Mouse (Mus musculus) T-helper 2 cell (primary cell): ENCODE data around the gene Slc25a30.
"Not testable (repeated sequence)": the region's sequence is repeated elsewhere in the genome, so short reads cannot be mapped to it uniquely, and the experiment has no call there.

Source experiments
- in situ Hi-C: fragments of 300-600 bp; cut with MboI, MseI; formaldehyde crosslinking; loops from one replicate; pipeline ENCODE4 v1.15.1; 2025; ENCODE audit warnings: high pct_unique_total_duplicates

The Slc25a30 gene

DNA sequence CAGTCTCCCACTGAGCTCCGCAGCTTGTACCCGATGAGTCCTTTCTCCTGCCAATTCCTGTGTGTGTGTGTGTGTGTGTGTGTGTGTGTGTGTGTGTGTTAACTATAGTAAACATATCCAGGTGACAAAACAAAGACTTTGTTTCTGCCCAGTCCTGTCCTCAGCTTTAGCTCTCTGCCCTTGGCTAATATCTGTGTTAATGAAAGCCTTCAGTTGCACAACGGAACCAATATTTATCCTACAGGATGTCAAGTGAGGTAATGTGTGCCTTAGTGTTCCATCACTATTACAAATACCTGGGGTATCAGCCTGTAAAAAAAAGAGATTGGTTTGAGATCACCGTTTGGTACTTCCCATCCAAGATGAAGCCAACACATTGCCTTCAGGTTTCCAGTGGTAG, 6.3 kb upstream of the Slc25a30 start:
- in situ Hi-C loops: no loop called here

DNA sequence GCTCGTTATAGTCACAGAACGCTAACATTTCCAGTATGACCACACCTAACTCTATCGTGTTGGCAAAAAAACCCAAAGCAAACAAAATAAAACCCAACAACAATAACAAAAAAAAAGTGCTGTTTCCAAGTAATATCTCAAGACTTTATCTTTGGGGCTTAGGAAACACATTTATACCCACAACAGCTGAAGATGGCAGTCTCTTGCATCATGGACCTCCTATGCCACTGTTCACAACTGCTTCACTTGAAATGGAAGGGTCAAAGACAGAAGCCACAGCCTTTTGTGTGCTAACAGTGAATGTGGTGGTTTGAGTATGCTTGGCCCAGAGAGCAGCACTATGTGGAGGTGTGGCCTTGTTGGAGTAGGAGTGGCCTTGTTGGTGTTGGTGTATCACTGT, 4.5 kb upstream of the Slc25a30 start:
- in situ Hi-C loops: no loop called here

DNA sequence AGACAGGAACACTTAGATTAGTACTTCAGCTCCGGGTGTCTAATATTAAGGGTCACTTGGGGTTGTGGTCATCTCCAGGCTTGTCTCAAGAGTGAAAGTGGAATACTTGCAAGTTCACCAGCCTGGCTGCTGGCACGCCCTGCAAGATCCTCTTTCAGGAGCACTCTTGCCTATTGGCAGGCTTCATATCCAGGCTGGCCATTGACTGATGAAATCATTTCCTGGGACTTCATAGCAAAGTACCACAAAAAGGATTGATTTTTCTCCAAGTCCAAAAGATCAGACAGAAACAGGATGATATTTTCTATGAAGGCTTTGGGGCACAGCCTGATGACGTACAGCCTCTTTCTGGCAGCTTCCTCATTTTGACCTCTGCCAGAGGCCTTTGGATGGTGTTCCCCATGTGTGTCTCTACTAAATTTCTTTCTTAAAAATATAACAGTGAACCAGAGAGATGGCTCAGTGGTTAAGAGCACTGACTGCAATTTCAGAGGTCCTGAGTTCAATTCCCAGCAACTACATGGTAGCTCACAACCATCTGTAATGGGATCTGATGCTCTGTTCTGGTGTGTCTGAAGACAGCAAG, 3.7 kb upstream of the Slc25a30 start:
- in situ Hi-C loops: no loop called here

DNA sequence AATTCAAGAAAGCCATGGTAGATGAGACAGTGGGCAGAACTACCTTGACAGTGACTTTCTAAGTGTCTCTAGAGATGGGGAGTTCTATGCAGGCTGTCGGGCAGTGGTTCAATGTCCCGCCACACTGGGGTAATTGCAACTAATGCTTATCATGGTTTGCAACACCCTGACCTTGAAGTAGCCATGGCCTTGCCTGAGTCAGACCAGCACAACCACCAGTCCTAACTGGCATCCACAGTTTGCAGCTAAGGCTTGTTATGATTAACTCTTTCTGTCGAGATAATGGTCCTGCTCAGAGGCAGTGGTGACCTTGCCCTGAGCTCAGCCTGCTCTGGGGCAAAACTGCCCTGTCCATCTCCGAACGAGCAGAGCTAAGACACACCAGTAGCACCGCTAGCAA, 2.5 kb upstream of the Slc25a30 start:
- in situ Hi-C loops: no loop called here

DNA sequence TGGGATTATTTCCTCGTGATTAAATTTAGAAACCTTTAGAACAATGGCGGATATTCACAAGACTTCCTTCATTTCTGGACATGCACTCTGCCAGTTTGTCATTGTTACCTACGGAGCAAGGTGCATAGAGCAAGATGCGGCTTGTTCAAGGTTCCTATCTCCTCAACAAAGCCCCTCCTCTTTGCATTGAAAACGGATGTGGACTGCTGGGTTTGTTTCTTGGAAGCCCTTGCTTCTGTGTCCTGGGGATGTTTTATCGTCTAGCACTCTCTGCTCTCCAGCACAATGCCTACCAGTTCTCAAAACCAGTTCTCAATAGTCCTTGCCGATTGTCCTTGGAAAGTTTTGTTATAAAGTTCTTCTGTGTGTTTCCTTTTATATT, 948 bp upstream of the Slc25a30 start:
- in situ Hi-C loops: no loop called here

DNA sequence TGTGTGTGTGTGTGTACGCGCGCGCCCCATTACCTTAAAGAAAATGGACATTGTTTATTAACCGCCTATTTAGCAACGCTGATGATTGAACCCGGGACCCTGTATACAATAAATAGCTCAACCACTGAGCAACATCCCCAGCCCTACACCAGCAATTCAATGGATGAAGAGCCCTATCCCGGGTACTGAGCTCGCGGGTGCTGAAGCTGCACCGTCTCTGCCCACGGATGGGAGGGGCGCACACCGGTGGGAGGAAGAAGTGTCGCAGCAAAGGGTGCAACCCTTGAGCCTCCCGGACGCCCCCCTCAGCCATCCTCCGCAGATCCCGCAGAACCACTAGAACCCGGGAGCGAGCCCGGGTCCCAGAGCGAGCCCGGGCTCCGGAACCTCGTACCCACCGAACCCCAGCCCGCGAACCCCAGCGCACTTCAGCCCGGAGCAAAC, 391 bp downstream of the Slc25a30 start:
- in situ Hi-C loops: no loop called here

DNA sequence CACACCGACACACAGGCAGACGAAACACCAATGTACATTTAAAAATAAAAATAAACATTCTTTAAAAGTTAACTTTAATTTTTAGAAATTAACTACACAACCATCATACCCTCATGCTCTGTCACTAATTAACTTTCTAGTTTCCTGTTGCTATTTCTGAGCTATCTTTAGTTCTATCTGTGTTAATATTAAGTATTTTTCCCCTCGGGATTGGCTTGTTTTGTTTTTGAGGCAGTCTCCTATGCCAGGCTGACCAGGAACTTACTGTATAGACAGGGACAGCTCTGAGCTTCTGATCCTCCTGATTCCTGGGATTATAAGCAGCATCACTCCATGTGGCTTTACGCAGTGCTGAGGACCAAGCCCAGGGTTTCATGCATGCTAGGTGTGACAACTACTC, 6.9 kb downstream of the Slc25a30 start:
- in situ Hi-C loops: loop anchor here (5.0 kb wide), 1 partner anchor 47 kb away; no protein-coding TSS in a partner anchor

DNA sequence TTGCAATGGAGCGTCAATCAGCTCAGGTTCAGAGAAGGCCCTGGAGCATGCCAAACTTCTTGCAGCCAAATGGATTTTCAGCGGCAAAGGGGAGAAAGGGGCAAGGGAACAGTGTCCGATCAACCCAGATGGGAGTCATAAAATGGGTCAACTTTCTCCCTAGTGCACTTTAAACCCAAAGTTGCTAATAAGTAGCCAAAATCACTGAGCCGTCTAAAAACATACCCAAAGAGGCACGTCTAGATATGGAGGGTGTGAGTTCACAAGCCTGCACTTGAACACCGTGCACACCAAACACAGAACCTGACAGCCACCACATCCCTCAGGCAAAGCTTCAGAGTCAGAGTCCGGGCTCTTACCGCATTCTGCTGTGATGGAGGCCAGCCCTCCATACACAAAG, 10.2 kb downstream of the Slc25a30 start:
- in situ Hi-C loops: no loop called here

DNA sequence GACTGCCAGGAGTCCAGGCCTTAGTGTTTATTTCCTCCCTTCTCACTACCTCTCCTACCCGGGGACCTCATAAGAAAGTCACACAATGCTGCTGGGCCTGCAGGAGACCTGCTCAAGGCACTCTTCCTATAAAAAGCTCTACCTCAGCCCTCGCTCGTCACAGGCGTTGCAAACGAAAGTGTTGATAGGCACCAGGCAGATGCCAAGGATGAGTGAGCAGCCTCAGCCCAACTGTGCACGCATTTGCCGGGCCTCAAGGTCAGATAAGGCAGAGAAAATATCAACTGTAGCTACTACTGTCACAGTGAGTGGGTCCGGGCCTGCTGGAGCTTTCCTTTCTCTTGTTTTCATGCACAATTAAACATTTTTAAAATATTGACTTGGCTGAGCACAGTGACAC, 13.4 kb downstream of the Slc25a30 start:
- in situ Hi-C loops: no loop called here

DNA sequence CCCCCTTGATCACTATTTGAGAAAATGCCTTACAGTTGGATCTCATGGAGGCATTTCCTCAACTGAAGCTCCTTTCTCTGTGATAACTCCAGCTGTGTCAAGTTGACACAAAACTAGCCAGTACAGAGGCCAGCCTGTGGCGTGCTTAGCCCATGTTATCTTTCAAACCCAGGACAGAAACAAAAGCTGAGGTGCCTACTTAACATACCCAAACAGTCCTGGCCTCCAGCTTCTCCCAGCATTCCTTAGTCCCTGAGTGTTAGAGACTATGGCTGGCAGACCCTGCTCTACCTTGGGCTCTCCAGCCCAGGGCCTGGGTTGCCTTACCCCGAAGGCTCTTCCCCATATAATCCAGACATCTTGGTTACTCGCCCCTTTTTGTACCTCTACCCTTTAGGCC, 14.4 kb downstream of the Slc25a30 start:
- in situ Hi-C loops: not testable (repeated sequence)

DNA sequence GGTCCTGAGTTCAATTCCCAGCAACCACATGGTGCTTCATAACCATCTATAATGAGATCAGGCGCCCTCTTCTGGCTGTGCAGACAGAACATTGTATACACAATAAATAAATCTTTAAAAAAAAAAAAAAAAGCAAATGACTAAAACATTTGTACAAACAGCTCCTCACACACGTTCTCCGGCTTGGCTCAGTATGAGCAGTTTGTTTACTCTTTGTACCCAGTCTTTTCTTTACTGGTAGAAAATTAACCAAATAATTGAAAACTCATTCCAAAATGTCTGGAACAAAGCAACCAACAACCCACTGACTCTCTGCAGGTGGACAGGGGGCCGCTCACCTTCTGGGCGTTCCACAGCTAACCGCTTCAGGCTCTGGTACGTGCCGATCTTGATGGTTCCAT, 15.7 kb downstream of the Slc25a30 start:
- in situ Hi-C loops: no loop called here

DNA sequence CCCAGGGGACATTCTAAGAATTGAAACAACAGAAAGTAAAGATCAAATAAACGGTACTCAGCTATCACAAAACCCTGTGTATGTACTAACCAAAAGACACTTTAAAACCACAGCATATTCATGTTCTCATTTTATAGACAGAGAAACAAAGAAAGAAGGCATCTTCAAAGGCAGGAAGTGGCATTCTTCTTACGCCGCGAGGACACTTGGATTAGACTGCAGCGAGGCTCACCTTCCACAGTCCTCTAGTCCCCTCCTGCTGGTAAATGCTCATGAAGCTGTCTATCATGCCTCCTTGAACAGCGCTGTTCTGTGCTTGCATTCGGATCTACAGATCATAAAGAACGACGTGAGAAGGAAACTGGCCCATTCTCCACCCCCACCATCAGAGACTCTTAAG, 17.5 kb downstream of the Slc25a30 start:
- in situ Hi-C loops: no loop called here

DNA sequence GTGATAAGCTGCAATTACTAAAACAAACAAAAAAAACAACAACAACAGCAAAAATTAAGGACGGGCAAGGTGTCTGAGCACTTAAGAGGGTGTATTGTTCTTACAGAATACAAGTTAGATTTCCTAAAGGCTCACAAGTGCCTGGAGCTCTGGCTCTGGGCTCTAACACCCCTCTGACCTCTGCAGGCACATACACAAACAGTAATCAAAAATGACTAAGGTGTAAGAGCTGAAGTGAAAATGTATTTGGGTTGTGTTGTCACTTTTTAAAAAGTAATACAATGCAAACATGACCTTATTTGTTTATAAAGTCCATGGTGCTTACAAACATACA, 18.6 kb downstream of the Slc25a30 start:
- in situ Hi-C loops: no loop called here

DNA sequence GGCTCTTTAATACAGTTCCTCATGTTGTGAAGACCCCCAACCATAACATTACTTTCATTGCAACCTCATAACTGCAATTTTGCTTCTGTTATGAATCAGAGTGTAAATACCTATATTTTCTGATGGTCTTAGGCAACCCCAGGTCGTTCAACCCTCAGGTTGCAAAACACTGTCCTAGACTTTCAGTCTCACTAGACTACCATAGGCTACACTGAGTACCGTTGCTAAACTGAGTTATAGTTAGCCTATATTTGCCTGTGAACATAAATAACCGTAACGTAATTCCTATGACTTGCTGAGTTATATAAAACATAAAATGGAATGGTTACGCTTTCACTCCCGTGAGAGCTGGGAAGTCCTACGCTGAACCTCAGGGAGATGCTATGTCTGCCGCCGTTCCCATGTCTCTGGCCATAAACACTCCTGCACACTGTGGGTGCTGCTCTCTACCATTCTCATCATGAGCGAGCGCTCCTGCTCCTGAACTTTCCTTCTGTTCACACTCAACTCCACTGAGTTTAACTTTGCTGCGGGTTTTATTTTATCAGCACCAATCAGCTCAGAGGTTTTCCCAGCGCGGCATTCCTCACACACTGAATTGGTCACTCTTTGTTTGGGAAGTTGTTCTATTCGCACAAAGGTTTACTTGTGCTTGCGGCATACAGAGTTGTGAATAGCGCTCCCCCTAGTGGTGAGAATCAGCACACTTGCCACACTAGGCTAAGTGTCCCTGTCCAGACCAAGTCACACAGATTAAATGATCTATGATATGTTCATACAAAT, 19.2 kb downstream of the Slc25a30 start:
- in situ Hi-C loops: no loop called here

DNA sequence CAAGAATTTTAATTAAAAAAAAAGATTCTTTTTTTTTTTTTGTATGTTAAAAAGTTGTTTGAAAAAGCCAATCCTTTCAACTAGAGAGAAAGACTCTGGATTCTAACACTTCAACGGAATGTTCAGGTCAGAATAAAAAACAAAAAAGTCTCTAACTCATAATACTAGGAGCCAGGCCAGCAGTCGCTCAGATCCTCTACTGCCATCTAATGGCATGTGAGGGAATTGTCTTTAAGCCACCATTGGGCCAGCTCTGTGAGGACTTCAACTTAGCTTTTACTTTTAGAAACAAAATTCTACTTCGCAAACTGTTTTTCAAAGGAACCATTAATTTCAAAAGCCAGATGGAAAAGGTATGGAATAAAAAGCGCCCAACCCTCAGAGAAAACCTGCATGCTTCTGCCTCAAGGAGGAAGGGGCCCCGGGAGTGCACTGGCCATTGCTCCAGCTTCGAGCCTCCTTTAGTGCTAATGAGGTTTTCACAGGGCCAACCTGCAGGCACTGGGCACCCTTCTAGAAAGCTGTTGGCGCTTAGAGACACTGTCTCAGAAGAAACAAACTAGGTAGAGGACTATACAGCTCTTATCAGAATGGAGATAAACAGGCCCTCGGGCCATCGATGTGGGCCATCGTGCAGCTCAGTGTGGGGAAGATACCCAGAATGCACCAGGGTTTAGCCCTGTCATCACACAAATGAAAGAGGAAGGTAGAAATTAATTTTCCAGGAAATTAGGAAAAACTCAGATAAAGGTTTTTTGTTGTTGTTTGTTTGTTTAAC, 25.6 kb downstream of the Slc25a30 start:
- in situ Hi-C loops: no loop called here

DNA sequence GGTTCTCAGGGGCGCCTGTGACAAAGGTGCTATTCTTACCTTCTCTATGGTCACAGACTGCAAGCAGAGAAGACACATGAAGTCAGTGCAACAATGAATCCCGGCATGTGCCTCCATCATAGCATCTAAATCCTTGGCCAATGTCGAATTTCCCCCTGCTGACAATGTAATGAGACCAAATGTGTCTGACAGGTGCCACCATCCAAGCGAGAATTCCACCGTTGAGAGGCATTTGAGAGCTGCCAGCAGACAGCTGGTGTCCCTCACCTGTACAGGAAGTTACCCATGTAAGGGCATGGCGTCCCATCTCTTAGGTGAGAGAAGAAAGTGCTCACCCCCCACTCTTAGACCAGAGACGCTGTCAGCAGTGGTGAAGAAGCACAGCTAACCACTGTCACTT, 28.4 kb downstream of the Slc25a30 start:
- in situ Hi-C loops: no loop called here

DNA sequence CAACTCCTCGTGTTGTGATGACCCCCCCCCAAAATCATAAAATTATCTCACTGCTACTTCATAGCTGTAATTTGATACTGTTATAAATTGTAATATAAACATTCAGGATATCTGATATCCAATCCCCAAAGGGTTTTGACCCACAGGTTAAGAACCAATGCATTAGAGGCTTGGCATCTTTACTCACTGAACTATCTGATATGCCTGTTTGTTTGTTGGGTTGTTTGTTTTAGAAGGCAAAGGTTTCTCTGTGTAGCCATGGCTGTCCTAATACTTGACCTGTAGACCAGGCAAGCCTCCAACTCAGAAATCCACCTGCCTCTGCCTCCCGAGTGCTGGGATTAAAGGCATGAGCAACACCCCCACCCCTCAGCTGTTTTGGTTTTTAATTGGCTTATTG, 29.0 kb downstream of the Slc25a30 start:
- in situ Hi-C loops: no loop called here

DNA sequence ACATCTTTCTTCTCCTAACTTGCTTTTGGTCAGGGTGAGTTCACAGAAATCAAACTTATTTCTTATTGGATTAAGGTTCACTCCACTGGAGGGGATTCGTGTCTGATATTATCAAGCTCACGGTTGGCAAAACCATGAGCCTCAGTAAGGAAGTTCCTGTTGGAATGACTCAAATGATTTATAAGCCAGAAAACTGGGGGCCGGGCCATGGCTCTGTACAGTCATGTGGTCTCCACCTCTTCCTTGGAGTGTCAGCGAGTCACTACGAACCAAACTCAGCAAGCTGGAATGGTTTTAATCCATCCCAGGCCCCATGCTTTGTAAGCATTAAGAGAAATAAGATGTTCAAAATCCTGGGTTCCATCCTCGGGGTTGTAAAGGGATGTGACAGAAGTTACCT, 29.9 kb downstream of the Slc25a30 start:
- in situ Hi-C loops: no loop called here

DNA sequence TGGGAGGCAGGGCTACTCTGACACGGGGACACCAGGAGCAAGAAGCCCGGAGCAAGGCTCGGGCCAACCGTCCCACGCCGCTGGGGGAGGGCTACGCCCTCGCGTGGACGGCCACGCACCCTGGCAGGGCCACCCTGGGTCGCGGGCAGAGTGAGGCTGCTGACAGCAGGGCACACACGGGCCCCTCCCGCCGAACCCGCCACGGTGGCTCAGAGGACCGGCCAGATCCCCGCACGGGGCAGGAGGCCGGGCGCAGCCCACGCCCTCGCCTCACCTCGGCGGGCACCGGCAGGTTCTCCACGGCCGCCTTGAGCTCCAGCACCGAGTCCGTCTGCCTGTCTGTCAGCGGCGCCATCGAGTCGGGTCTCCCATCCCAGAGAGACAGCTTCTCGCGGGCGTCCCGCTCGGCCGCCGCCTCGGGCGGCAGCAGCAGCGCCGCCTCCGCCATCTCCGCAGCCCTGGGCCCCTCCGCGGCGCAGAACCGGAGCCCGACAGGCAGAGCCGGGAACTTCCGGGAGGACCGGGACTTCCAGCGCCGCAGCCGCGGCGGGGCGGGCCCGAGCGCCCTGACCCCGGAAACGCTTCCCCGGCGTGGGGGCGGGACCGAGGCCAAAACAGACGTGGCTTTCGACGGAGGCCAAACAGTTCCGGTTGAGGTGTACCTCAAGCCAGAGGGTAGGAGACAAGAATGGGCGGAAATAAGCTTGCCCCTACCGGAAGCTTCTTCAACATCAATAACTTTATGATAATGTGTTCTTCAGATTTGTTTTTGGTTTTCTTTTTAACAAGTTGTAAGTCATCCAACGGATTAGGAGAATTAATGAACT, 32.6 kb downstream of the Slc25a30 start, which contains the start of gene Cog3:
Gene Cog3 (minus strand): TSS at position 527 of the 827 bp plus-strand sequence.
- in situ Hi-C loops: no loop called here

DNA sequence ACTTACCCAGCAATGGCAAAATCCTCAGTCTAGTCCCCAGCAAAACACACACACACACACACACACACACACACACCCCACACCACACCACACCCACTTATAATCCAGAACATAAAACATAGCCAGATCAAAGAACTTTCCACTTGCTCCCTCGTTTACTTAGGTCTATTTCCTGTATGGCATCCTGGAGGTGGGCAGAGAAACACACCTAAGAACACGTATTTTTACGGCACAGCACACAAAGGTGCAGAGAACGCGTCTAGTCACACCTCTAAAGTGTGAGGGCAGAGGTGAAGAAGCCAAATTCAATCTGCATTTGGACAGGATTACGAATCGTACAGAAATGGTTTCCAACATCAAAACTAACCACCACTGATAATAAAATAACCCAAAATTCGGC, 33.6 kb downstream of the Slc25a30 start:
- in situ Hi-C loops: no loop called here

DNA sequence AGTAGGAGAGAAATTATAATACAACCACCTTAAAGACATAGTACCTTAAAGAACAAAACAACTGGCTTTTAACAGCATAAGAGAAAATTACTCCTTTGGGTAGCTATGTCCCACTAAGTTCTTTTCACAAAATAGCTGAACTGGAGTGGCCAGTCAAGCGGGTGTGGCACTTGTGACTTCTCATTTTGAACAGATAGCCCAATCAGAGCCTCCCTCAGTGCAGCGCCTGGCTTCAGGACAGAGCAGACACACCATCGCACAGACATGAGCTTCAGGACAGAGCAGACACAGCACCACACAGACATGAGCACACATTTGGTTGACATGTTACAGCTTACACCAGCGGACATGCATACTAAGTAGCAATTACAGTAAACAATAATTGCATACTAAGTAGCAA, 35.8 kb downstream of the Slc25a30 start:
- in situ Hi-C loops: no loop called here

DNA sequence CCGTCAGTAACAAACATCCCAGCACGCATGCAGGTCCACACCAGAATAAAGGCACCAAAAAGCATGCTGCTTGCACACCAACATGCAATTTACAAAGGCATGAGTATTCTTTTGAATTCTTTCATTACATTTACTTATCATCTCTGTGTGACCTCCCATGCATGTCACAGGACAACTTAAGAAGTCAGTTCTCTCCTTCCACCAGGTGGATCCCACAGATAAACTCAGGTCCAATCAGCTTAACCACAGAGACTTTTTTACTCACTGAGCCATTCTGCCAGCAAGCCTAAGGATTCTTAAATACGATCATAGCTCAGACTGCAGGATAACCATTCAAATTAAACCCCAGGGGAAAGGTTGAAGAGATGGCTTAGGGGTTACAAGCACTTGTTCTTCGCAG, 37.7 kb downstream of the Slc25a30 start:
- in situ Hi-C loops: no loop called here
